In genomic region chr2:60000268-60000667, GRCm38 (mm10) we compare ENCODE assay signal across 22 mouse cellular contexts.
"Had no signal": no experiment of that assay in that cellular context is flagged by ENCODE, and none has a peak within 500 bp of the region (broad histone marks: within the 10 kb centered on the region; RNA-seq: fewer than 3 reads in every experiment).

No protein-coding gene starts in this region.

- DNase-seq: kidney, adult 2 months; kidney, postnatal 36 days; layer of hippocampus, postnatal 36 days; liver, postnatal 0 days; lung, embryonic 14.5 days; midbrain, embryonic 14.5 days; right cerebral cortex, adult 18-20 months; right cerebral cortex, postnatal 14 days; right cerebral cortex, postnatal 4 days; thymus, postnatal 25 days had no signal

- ATAC-seq: liver, postnatal 0 days; lung, postnatal 0 days had no signal

- H3K4me1 ChIP-seq: limb, embryonic 12.5 days; neural tube, embryonic 12.5 days; neural tube, embryonic 15.5 days had no signal

- H3K4me3 ChIP-seq: left cerebral cortex, adult 2 months; limb, embryonic 12.5 days; limb, embryonic 15.5 days; megakaryocyte, embryonic 14.5 days; neural tube, embryonic 12.5 days; neural tube, embryonic 15.5 days had no signal

- H3K9me3 ChIP-seq: limb, embryonic 12.5 days; limb, embryonic 15.5 days; megakaryocyte, embryonic 14.5 days; neural tube, embryonic 12.5 days; neural tube, embryonic 15.5 days had no signal

- H3K4me2 ChIP-seq: limb, embryonic 12.5 days; limb, embryonic 15.5 days; liver, embryonic 11.5 days; lung, embryonic 14.5 days; midbrain, embryonic 11.5 days; neural tube, embryonic 12.5 days; neural tube, embryonic 15.5 days had no signal

- H3K27ac ChIP-seq: kidney, postnatal 0 days; left cerebral cortex, adult 2 months; limb, embryonic 12.5 days; limb, embryonic 15.5 days; liver, embryonic 14.5 days; neural tube, embryonic 12.5 days; neural tube, embryonic 15.5 days; stomach, postnatal 0 days had no signal

- H3K27me3 ChIP-seq: limb, embryonic 12.5 days; limb, embryonic 15.5 days; megakaryocyte, embryonic 14.5 days; neural tube, embryonic 12.5 days; neural tube, embryonic 15.5 days had no signal

- H3K9ac ChIP-seq: limb, embryonic 12.5 days; limb, embryonic 15.5 days; liver, embryonic 14.5 days; liver, postnatal 0 days; lung, embryonic 14.5 days; neural tube, embryonic 12.5 days; neural tube, embryonic 15.5 days had no signal
